Mouse (Mus musculus): ENCODE measurements around the gene Pramef8.
"Not testable (repeated sequence)": the region's sequence is repeated elsewhere in the genome, so short reads cannot be mapped to it uniquely, and the experiment has no call there.

Gene Pramef8

GRCm38 (mm10) chr4:143412219-143413092 lies at the start of gene Pramef8:
TSS of gene Pramef8 (plus strand) at chr4:143412426.
- peak; percentile 92 to 93 for DNase-seq

- DNase-seq: no peak
Observed at GRCm38 (mm10) chr4:143366415-143367041, 45.7 kb upstream of the Pramef8 start.

DNA sequence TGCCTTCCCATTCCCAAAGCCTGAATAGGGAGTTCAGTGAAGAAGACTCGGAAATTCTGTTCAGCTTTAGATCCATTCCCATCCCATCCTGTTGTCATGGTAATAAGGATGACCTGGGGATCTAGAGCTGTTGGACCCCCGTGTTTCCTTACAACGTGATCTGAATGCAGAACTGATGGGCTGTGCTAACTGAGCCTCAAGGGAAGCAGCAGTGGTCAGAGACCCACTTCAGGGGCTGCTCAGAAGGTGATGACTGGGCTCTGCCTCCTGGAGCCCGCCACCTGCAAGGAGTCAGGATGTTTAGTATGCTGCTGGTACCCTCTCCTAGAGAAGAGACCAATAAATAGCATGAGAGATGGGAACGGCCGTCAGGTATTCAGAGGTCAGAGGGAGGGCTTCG lies 32.7 kb upstream of the Pramef8 start:
- DNase-seq: no peak

DNA sequence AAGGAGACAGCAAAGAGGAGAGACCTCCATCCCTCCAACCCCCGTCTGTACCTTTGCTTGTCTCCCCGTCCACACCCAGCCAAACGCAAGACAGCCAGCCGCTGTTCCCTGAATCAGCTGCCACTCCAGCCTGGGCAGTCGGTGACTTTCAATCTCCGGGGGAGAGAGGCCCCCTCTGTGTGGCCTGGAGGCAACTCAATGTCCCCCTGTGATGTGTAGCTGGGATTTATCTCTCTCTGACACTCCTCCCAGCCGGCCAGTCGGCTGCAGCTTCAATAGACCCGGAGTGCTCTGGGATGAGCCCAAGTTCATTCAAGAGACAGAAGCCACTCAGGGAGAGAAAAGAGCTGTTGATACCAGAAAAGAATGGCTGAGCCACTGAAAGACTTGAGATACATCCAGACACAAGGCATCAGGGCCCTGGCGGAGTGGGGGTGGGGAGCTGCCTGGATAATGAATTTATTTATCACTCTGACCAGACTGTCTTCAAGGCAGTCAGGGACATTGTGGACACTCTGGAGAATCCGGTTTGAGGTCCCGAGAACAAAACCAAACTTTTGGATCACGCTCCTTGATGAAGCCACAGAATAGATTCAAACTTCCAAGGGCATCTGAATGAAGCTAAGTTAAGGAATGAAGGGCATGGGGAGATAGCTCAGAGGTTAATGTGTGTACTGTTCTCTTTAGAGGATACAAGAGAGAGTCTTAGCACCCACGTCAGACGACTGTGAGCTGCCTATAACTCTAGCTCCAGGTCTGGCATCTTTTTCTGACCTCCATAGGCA lies 32.1 kb upstream of the Pramef8 start:
- no peak for DNase-seq

GRCm38 (mm10) chr4:143380716-143381004 lies 31.6 kb upstream of the Pramef8 start:
- no peak for DNase-seq

GRCm38 (mm10) chr4:143382163-143382562 lies 30.1 kb upstream of the Pramef8 start:
- no peak for DNase-seq

DNA sequence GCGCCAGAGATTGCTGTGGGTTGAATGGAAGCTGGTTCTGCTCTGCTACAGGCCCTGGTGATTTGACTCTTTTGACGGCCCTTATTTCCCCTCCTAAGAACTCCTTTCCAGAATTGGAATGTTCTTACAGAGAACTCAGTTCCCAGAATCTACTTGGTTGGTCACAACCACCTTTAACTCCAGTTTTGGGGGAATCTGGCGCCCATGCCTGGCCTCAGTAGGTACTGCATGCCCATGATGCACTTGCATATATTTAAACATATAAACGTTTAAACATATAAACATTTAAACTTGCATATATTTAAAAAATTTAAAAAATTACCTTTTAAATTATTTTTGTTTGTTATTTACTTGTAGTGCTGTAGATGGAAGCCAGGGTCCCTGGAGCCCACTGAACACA lies 28.6 kb upstream of the Pramef8 start:
- no peak for DNase-seq

DNA sequence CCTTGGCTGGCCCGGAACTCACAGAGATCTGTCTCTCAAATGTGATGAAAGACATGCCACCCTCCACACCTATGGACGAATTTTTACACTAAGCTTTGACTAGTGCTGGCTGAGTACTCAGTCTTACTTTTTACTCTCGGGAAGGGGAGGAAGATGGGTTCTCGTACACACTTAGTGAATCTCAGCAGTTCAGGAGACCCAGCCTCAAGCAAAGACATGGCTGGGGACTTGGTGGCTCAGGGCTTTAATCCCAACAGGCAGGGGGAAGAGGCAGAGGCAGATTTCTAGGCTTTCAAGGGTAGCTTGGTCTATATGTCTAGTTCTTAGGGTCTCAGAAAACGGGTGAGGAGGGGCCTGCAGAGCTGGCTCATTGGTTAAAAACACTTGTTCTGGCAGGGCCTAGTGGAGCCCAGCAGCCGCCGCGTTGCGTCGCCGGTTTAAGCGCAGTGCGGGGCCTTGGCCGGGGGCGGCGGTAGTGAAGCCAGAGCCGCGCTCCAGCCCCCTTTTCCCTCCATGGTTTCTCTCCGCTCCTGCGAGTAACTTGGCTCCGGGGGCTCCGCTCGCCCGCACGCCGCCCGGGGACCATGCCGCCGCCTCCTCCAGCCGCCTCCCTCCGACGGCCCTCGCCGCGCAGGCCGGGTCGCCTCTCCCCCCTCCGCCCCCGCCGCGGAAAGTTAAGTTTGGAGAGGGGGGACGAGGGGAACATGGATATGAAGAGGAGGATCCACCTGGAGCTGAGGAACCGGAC lies 23.1 kb upstream of the Pramef8 start:
- DNase-seq: no peak

DNA sequence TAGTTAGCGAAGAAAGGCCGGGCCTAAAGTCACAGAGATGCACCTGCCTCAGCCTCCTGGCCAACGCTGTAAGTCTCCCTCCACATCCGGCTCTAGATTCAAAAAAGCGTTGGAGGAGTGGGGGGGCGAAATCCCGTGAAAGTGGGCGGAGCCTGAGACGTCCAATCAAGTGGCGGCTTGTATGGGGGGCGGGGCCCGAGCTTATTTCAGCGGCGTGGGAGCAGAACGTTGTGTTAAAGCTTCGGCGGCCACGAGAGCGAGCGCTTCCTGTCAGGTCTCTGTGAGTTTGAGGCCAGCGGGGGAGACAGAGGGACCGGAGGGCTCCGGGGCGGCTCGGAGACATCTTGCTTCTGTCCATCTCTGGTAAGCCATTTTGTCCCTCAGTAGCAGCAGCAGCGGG lies 18.0 kb upstream of the Pramef8 start, which contains the start of gene Pramel1:
TSS of gene Pramel1 (plus strand) at position 248 of the 400 bp plus-strand sequence.
- DNase-seq: no peak

- DNase-seq: peak; percentile 8 to 14
Observed at GRCm38 (mm10) chr4:143411566-143412218, 534 bp upstream of the Pramef8 start.

GRCm38 (mm10) chr4:143413621-143414020 lies 1.4 kb downstream of the Pramef8 start:
- no peak for DNase-seq

GRCm38 (mm10) chr4:143414121-143414520 lies 1.9 kb downstream of the Pramef8 start:
- no peak for DNase-seq

GRCm38 (mm10) chr4:143426770-143427169 lies 14.5 kb downstream of the Pramef8 start:
- DNase-seq: not testable (repeated sequence)

- no peak for DNase-seq
Observed at GRCm38 (mm10) chr4:143450224-143450623, 38.0 kb downstream of the Pramef8 start, which contains the start of gene Oog4. TSS of gene Oog4 (minus strand) at chr4:143450324.
